Mouse (Mus musculus): ENCODE measurements around the gene Clp1. TPM values are rescaled to one million over a fixed set of nuclear protein-coding genes. Genes with fewer than 3 reads are reported as not detected.
A peak's percentile ranks its signal among the peaks of the same experiment; 100 is the strongest.

The Clp1 gene
- polyA plus RNA-seq, 1 experiment from 2014 or later = 16.4 TPM

- Histone ChIP-seq H3K4me3 (peak within 1 kb of the TSS; percentile 99), H3K4me2 (peak within 1 kb of the TSS; percentile 86), H3K4me1 (peaks cover 31% of the 10 kb centered on the region), H3K27ac (replicated peaks) (peak within 1 kb of the TSS; percentile 77), H3K36me3 (peaks cover 41% of the 10 kb centered on the region), H3K27me3 (replicated peaks) (no peaks in the 10 kb centered on the region), H3K9ac (peak within 1 kb of the TSS; percentile 97), H3K9me3 (no peaks in the 10 kb centered on the region)
- ATAC-seq (ENCODE audit: extremely low read depth, insufficient number of reproducible peaks, low FRiP score, low TSS enrichment) = peak; percentile 99
- WGBS = under 1% methylated on average over 44 of the region's 44 CpGs
These were observed 48.9 kb downstream of the Clp1 start, which contains the start of the genes Gm28635 and Med19 for GRCm38 (mm10) chr2:84677968-84678880. Gene Gm28635, minus strand, starts transcription at chr2:84678041. Gene Med19, plus strand, starts transcription at chr2:84678402.

- Histone ChIP-seq H3K4me3 (peak overlapping the region; percentile 99), H3K4me2 (peak overlapping the region; percentile 81), H3K9ac (peak overlapping the region; percentile 84), H3K36me3 (peaks cover 49% of the 10 kb centered on the region), H3K27ac (replicated peaks) (peak overlapping the region; percentile 65), H3K9me3 (no peaks in the 10 kb centered on the region), H3K27me3 (replicated peaks) (no peaks in the 10 kb centered on the region), H3K4me1 (peaks cover 25% of the 10 kb centered on the region)
- WGBS = 8% methylated on average over 22 of the region's 22 CpGs
- peak; percentile 7; the same call in 1 of the 2 replicates for ATAC-seq (ENCODE audit: extremely low read depth, insufficient number of reproducible peaks, low FRiP score, low TSS enrichment)
These were observed 49.7 kb downstream of the Clp1 start for GRCm38 (mm10) chr2:84677270-84677967.

MicroRNAs encoded within 50 kb of the gene (microRNA counts, 519-probe panel; counts per million panel counts)
- microRNA mmu-miR-130a = 7,705 counts per million, percentile 99 among the panel's probes with 10 or more counts

Small RNAs within 50 kb of the gene (microRNA-seq; reads per million reads assigned to microRNA genes)
- 23,672 reads per million, percentile 97 among the genes with 10 or more reads in this experiment for gene Mir130a

Other genes with a start within 250 kb of the Clp1 start
- 60.6 and 63.6 TPM in 2 replicates for gene Ctnnd1, start 76.6 kb downstream of the Clp1 start, polyA plus RNA-seq (2015; fragmentation: Nextera tagmentation; extraction: Ambion mirVana)
- 0.10 and 0.12 TPM in 2 replicates for gene Btbd18, start 68.3 kb downstream of the Clp1 start, polyA plus RNA-seq (2015; fragmentation: Nextera tagmentation; extraction: Ambion mirVana)
- gene Selenoh, start 56.6 kb downstream of the Clp1 start, polyA plus RNA-seq (2015; fragmentation: Nextera tagmentation; extraction: Ambion mirVana) = 272 and 285 TPM in 2 replicates
- not detected in 2 replicates for gene Gm28635, start 49.3 kb downstream of the Clp1 start, polyA plus RNA-seq (2015; fragmentation: Nextera tagmentation; extraction: Ambion mirVana)
- gene Med19, start 48.9 kb downstream of the Clp1 start, polyA plus RNA-seq (2015; fragmentation: Nextera tagmentation; extraction: Ambion mirVana) = 26.1 and 26.6 TPM in 2 replicates
- gene Tmx2, start 48.2 kb downstream of the Clp1 start, polyA plus RNA-seq (2015; fragmentation: Nextera tagmentation; extraction: Ambion mirVana) = 136 and 163 TPM in 2 replicates
- gene Zdhhc5, start 12.2 kb downstream of the Clp1 start, polyA plus RNA-seq (2015; fragmentation: Nextera tagmentation; extraction: Ambion mirVana) = 20.8 and 21.9 TPM in 2 replicates
- 7.3 and 8.4 TPM in 2 replicates for gene Ypel4, start 6.7 kb upstream of the Clp1 start, polyA plus RNA-seq (2015; fragmentation: Nextera tagmentation; extraction: Ambion mirVana)
- 5.7 and 6.5 TPM in 2 replicates for gene Gm19426, start 16.3 kb upstream of the Clp1 start, polyA plus RNA-seq (2015; fragmentation: Nextera tagmentation; extraction: Ambion mirVana)
- gene Serping1, start 48.1 kb upstream of the Clp1 start, polyA plus RNA-seq (2015; fragmentation: Nextera tagmentation; extraction: Ambion mirVana) = 38.8 and 40.2 TPM in 2 replicates
- 92.5 and 114 TPM in 2 replicates for gene Ube2l6, start 71.5 kb upstream of the Clp1 start, polyA plus RNA-seq (2015; fragmentation: Nextera tagmentation; extraction: Ambion mirVana)
- 0.24 and 0.27 TPM in 2 replicates for gene Smtnl1, start 95.3 kb upstream of the Clp1 start, polyA plus RNA-seq (2015; fragmentation: Nextera tagmentation; extraction: Ambion mirVana)
- 72.3 and 89.1 TPM in 2 replicates for gene Timm10, start 99.6 kb upstream of the Clp1 start, polyA plus RNA-seq (2015; fragmentation: Nextera tagmentation; extraction: Ambion mirVana)
- 16.1 and 17.1 TPM in 2 replicates for gene Slc43a1, start 111.5 kb upstream of the Clp1 start, polyA plus RNA-seq (2015; fragmentation: Nextera tagmentation; extraction: Ambion mirVana)
- 0.72 and 0.99 TPM in 2 replicates for gene Rtn4rl2, start 159.4 kb upstream of the Clp1 start, polyA plus RNA-seq (2015; fragmentation: Nextera tagmentation; extraction: Ambion mirVana)
- 36.2 and 37.0 TPM in 2 replicates for gene Slc43a3, start 209.2 kb upstream of the Clp1 start, polyA plus RNA-seq (2015; fragmentation: Nextera tagmentation; extraction: Ambion mirVana)